Mouse (Mus musculus): ENCODE measurements around the gene Dlx4. TPM values are rescaled to one million over a fixed set of nuclear protein-coding genes. Genes with fewer than 3 reads are reported as not detected.

The Dlx4 gene
- polyA plus RNA-seq, 1 experiment from 2014 or later = not detected

DNA sequence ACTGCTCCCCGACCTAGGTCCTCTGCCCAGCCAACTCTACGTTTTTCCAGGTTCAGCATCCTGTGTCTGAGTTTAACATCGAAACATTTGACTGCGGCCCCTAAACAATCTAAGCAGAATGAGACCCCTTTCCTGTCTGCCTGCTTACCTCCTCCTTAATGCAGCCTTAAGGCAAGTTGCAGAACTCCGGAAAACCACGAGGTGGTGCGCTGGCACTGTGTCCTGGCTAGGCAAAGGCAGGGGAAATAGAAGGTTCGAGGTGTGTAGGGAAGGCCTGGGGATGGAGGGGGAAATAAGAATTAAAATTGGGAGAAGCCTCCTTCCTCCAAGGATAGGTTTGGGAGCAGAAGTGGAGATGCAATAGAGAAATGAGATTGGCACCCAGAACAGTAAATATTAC, 27.6 kb downstream of the Dlx4 start:
- peak overlapping the region; percentile 24; the same call in 1 of the 2 replicates for H3K4me2 ChIP-seq
- 4% methylated on average over 8 of the region's 8 CpGs for WGBS
- H3K27ac ChIP-seq = no peak overlapping the region
- H3K27me3 ChIP-seq = peaks cover 66% of the 10 kb centered on the region
- no peaks in the 10 kb centered on the region for H3K36me3 ChIP-seq (ENCODE audit: poor library complexity, severe bottlenecking)
- no peak overlapping the region for H3K4me3 ChIP-seq
- peaks cover 23% of the 10 kb centered on the region for H3K4me1 ChIP-seq
- ATAC-seq = peak; percentile 52; the same call in 1 of the 2 replicates
- H3K9me3 ChIP-seq (replicated peaks) = no peaks in the 10 kb centered on the region
- H3K9ac ChIP-seq = no peak overlapping the region

DNA sequence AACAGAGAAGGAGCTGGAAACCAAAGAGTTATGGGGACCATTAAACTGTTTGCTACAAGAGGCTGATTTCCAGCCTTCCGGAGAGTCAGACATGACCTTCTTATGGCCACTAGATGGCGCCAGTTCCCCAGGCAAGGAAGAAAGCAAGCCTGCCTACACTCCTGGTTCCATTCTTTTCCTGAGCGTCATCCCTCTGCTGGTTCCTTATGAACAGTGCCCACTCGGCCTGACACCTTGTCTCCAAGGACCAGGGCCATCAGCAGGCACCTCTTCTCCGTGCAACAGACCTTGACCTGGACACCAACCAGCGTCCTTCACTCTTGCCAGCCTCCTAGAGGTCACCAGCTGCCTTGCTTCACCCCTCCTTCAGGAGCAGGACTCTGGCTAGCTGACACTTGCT, 29.0 kb downstream of the Dlx4 start:
- H3K9me3 ChIP-seq (replicated peaks) = no peaks in the 10 kb centered on the region
- H3K27me3 ChIP-seq = peaks cover 52% of the 10 kb centered on the region
- 4% methylated on average over 6 of the region's 6 CpGs for WGBS
- no peaks in the 10 kb centered on the region for H3K36me3 ChIP-seq (ENCODE audit: poor library complexity, severe bottlenecking)
- peaks cover 23% of the 10 kb centered on the region for H3K4me1 ChIP-seq
- no peak overlapping the region for H3K27ac ChIP-seq
- peak; percentile 73 for ATAC-seq
- H3K4me3 ChIP-seq = no peak overlapping the region
- H3K4me2 ChIP-seq = no peak overlapping the region
- H3K9ac ChIP-seq = no peak overlapping the region

DNA sequence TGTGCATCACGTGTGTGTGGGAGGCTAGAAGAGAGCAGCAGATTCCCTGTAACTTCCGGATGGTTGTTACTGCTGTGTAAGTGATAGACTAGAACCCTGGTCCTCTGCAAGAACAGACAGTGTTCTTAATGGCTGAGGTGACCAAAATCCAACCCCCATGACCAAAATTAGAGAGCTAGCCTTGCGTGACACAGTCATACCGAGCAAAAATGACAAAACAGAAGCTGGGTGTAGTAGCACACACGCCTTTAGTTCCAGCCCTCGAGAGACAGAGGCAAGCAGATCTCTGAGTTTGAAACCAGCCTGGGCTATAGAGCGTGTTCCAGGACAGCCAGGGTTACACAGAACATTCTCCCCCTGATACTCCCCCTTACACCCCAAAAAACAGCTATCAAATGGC, 36.0 kb downstream of the Dlx4 start:
- Histone ChIP-seq H3K27ac (no peak overlapping the region), H3K4me2 (no peak overlapping the region), H3K36me3 (ENCODE audit: poor library complexity, severe bottlenecking) (no peaks in the 10 kb centered on the region), H3K4me1 (peaks cover 12% of the 10 kb centered on the region), H3K4me3 (no peak overlapping the region), H3K9ac (no peak overlapping the region), H3K27me3 (peaks cover 6% of the 10 kb centered on the region), H3K9me3 (replicated peaks) (no peaks in the 10 kb centered on the region)
- WGBS = 89% methylated on average over 7 of the region's 7 CpGs
- no peak for ATAC-seq

DNA sequence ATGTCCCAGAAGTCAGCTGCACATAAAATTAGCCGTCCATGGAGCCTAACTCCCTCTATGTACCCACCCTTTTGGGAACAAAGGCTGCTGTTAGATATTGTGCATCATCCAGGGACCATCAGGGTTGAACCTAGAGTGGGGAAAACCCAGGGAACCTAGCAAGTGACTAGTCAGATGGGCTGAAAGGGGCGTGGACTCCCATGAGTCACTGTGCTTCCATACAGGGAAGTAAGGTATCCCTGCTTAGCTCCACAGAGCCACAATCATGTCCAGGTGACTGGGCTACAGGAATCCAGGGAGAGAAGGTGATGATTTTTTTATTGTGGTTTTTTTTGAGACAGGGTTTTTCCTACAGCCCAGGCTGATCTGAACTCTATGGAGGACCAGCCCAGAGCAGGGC, 37.1 kb downstream of the Dlx4 start:
- peaks cover 12% of the 10 kb centered on the region for H3K4me1 ChIP-seq
- no peak overlapping the region for H3K27ac ChIP-seq
- 86% methylated on average over 2 of the region's 2 CpGs for WGBS
- H3K4me3 ChIP-seq = no peak overlapping the region
- no peaks in the 10 kb centered on the region for H3K36me3 ChIP-seq (ENCODE audit: poor library complexity, severe bottlenecking)
- H3K4me2 ChIP-seq = no peak overlapping the region
- no peak overlapping the region for H3K9ac ChIP-seq
- H3K27me3 ChIP-seq = peaks cover 6% of the 10 kb centered on the region
- no peaks in the 10 kb centered on the region for H3K9me3 ChIP-seq (replicated peaks)
- no peak for ATAC-seq

DNA sequence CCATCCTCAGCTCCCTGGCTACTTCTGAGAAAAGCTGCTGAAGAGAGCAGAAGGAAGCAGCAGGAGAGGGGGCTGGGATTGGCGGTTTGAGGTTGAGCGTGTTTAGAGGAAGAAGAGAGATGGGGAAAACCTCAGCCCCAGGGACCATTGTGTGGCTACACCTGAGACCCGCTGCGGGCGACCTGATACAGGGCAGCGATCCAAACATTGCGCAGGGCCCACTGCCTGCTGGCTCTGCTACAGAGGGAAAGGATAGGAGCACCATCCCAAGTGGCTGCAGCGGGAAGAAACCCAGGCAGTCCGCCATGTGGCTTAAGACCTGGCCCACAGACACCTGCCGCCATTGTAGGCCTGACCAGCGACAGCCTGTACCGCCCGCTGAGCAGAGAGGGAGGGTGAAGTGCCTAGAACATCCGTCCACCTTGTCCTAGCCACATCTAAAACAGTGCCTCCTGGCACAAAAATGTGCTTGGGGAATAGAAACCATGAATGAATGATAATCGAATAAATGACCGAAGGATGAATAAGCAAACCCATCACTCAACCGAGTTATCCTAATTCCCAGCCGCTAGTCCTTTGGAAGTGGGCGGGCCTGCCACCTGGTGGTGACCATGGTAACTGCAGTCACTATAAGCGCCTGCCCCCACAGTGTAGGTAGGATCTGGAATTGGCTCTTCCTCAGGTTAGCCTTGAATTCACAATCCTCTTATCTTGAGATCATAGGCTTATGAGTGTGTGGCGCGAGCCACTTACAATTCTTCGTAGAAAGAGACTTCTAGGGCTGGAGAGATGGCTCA, 39.4 kb downstream of the Dlx4 start:
- ATAC-seq = peak; percentile 70
- H3K4me1 ChIP-seq = peaks cover 12% of the 10 kb centered on the region

DNA sequence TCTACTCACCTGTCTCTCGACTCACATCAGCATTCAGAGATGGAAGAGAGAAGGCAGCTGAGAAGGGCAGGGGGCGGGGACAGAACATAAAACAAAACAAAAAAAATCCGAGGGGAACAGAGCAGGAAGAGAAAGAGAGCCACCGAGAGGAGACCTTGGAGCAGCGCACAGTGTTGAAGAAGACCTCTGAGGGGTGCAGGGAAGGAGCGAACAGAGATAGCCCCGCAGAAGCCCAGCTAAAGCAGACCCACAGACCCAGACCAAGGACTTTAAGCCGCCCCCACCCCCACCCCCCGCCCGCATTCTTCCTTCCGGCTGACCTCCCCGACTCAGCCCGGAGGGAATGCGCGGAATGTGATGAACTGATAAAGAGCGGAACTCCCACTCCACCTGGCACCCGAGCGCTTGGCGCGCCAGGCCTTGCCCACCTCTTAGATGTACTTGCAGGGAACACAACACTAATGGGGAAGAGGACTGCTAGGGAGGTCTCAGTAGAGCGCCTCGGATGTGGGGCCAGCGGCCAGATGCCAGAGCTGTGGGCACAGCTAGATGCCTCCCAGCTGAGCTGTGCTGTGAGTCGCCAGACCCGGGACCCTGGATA, 40.7 kb downstream of the Dlx4 start:
- Histone ChIP-seq H3K27ac (no peak overlapping the region), H3K36me3 (ENCODE audit: poor library complexity, severe bottlenecking) (no peaks in the 10 kb centered on the region), H3K4me2 (peak overlapping the region; percentile 39), H3K9ac (no peak overlapping the region; the same call in 1 of the 2 replicates), H3K4me3 (0 out of 2 replicates have a peak overlapping the region, but pooled peaks have one; percentile 3), H3K27me3 (peaks cover 6% of the 10 kb centered on the region), H3K4me1 (peaks cover 12% of the 10 kb centered on the region), H3K9me3 (replicated peaks) (no peaks in the 10 kb centered on the region)
- ATAC-seq = no peak
- 6% methylated on average over 22 of the region's 25 CpGs for WGBS

More for the DNA sequence above, 39.4 kb downstream of the Dlx4 start:
- Histone ChIP-seq H3K9ac (no peak overlapping the region), H3K4me2 (peak overlapping the region; percentile 38), H3K9me3 (replicated peaks) (no peaks in the 10 kb centered on the region), H3K4me3 (no peak overlapping the region), H3K36me3 (ENCODE audit: poor library complexity, severe bottlenecking) (no peaks in the 10 kb centered on the region), H3K27me3 (peaks cover 6% of the 10 kb centered on the region), H3K27ac (no peak overlapping the region)
- 32% methylated on average over 23 of the region's 23 CpGs for WGBS

DNA sequence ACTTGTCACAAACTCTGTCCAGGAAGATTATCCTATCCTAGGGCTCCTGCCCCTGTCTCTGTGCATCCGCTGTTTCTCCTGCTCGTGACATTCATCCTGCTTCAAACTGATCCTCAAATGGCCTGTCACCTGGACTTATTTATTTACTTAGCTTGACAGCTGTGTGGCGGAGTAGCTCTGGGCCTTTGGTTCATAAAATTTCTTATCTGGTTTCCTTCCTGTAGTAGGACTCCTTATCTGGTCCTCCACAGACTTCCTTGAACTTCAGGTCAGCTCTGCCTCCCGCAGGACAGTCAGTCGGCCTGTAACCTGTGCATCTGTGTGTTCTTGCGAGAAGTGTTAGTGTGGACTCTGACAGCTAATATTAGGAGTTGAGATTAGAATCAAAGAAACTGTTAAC, 41.8 kb downstream of the Dlx4 start:
- H3K27me3 ChIP-seq = peaks cover 6% of the 10 kb centered on the region
- H3K36me3 ChIP-seq (ENCODE audit: poor library complexity, severe bottlenecking) = no peaks in the 10 kb centered on the region
- H3K27ac ChIP-seq = no peak overlapping the region
- H3K4me2 ChIP-seq = no peak overlapping the region
- WGBS = 80% methylated on average over 6 of the region's 6 CpGs
- peaks cover 12% of the 10 kb centered on the region for H3K4me1 ChIP-seq
- no peak overlapping the region for H3K9ac ChIP-seq
- no peak for ATAC-seq
- no peak overlapping the region for H3K4me3 ChIP-seq
- no peaks in the 10 kb centered on the region for H3K9me3 ChIP-seq (replicated peaks)

DNA sequence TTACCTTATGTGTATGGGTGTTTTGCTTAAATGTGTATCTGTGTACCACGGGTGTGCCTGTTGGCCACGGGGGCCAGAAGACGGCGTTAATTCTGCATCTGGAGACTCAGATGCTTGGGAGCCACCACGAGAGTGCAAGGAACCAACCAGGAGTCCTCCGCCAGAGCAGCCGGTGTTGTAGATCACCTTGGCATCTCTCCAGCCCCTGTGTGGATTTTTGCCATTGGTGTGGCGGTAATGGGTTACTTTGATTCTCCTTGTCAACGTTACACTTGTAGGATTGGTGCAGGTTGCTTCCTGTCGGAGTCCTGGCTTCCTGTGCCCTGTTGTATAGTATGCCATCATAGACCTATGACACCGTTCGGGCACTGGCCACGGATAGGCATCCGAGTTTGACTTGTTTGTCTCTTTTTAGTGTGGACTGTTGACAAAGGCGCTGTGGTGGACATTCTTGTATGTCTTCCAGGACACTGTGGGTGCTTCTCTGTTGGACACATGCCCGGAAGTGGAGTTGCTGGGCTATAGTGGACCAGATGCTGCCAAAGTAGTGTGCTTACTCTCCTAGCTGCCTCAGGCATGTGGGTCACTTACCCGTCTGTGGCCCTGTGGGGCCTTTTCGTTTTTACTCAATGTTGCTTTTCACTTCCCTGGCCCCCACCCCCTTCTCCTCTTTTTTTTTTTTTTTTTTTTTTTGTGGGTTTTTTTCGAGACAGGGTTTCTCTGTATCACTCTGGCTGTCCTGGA, 43.7 kb downstream of the Dlx4 start:
- no peaks in the 10 kb centered on the region for H3K9me3 ChIP-seq (replicated peaks)
- H3K4me1 ChIP-seq = peaks cover 12% of the 10 kb centered on the region
- 92% methylated on average over 19 of the region's 19 CpGs for WGBS
- H3K27ac ChIP-seq = no peak overlapping the region
- H3K9ac ChIP-seq = no peak overlapping the region
- H3K4me3 ChIP-seq = no peak overlapping the region
- H3K4me2 ChIP-seq = no peak overlapping the region
- ATAC-seq = no peak
- peaks cover 6% of the 10 kb centered on the region for H3K27me3 ChIP-seq
- H3K36me3 ChIP-seq (ENCODE audit: poor library complexity, severe bottlenecking) = no peaks in the 10 kb centered on the region

DNA sequence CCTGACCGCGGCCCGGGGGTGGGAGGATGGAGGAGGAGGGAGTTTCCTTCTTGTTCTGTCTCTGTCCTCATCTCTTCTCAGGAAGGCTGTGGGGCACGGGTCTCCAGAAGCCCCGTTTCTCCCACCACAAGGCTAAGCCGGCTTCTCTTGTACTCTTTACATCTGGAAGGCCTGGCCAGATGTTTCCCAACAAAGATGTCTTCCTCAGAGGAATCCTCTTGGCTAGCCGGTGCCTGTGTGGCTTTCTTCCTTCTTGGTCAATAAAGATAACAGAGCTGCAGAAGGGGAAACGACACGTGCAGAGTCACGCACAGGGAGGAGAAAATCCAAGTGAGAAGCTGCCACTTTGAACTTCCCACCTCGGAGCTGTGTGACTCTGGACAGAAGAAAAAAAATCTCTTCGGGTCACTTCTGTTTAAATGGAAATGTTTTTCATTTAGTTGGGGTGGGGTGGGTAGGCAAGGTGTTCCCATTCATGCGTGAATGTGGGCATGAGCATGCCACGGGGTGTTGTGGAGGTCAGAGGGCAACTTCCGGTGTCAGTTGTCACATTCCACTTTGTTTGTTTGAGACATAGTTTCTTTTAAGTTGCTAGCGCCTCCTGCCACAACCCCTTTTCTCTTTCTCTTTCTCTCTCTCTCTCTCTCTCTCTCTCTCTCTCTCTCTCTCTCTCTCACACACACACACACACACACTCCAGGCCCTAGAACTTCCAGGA, 44.8 kb downstream of the Dlx4 start:
- Histone ChIP-seq H3K9ac (no peak overlapping the region), H3K36me3 (ENCODE audit: poor library complexity, severe bottlenecking) (no peaks in the 10 kb centered on the region), H3K9me3 (replicated peaks) (no peaks in the 10 kb centered on the region), H3K4me3 (no peak overlapping the region), H3K27ac (no peak overlapping the region), H3K4me2 (no peak overlapping the region), H3K4me1 (peaks cover 14% of the 10 kb centered on the region), H3K27me3 (peaks cover 6% of the 10 kb centered on the region)
- no peak for ATAC-seq
- WGBS = 49% methylated on average over 16 of the region's 16 CpGs

DNA sequence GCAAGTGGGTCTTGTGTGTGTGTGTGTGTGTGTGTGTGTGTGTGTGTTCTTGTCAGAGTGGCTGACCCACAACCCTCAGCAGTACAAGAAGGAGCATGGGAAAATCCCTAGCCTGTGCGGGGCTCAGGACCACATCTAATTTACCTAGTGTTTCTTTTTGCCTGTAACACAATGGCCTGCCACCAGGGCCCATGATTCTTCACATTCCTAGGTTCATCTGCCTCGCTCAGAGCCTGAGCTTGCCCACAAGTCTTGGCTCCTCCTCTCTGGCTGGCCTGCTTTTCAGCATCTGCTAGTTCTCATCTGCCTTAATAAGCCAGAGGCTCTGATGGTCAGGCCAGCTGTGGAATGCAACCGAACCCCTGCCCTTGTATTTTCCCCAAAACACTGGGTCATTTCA, 45.7 kb downstream of the Dlx4 start:
- Histone ChIP-seq H3K9me3 (replicated peaks) (no peaks in the 10 kb centered on the region), H3K27ac (no peak overlapping the region), H3K4me3 (no peak overlapping the region), H3K27me3 (no peaks in the 10 kb centered on the region; the same call in 1 of the 2 replicates), H3K4me2 (no peak overlapping the region), H3K4me1 (peaks cover 11% of the 10 kb centered on the region), H3K36me3 (ENCODE audit: poor library complexity, severe bottlenecking) (no peaks in the 10 kb centered on the region), H3K9ac (no peak overlapping the region)
- 35% methylated on average over 3 of the region's 3 CpGs for WGBS
- no peak for ATAC-seq

DNA sequence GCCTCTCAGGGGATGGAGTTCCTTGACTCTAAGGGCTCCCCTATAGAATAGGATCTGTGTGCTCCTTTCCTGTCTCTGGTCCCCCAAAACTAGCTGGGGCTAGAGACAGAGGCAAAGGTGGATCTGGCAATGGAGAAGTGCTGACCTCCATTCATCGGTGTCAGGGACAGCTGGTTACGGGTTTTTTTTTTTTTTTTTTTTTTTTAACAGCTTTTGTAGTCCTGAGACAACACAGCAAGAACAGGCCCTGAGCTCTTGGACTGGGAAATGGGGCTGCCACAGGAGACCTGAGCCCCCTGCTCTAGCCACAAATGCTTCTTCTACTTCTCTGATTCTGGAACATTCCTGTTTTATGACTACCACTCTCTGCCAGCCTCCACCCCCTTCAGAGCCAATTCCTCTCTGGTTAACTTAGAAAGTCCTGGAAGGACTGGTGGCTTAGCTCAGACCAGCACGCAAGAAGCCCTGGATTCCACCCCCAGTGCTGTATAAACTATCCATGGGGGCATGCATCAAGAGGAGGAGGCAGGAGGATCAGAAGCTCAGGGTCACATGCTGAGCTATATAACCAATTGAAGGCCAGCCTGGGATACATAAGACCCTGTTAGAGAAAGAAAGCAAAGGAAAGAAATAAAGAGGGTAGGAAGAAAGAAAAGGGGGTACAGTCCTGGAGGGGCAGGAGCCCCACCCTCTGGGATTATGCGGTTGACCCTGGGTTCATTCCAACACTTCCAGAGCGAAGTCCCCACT, 47.5 kb downstream of the Dlx4 start:
- Histone ChIP-seq H3K4me3 (no peak overlapping the region), H3K9me3 (replicated peaks) (no peaks in the 10 kb centered on the region), H3K9ac (no peak overlapping the region), H3K36me3 (ENCODE audit: poor library complexity, severe bottlenecking) (no peaks in the 10 kb centered on the region), H3K27ac (no peak overlapping the region), H3K4me1 (peaks cover 8% of the 10 kb centered on the region), H3K27me3 (no peaks in the 10 kb centered on the region; the same call in 1 of the 2 replicates), H3K4me2 (no peak overlapping the region)
- ATAC-seq = no peak
- WGBS = 85% methylated on average over 5 of the region's 5 CpGs

Data from forebrain, embryonic 13.5 days (tissue).